Mouse (Mus musculus) spleen, adult 2 months (tissue): ENCODE data around the gene Adam1b.

ENCODE experiments used
- CTCF ChIP-seq: fragments of 200-500 bp; IDR thresholded peaks from 2 replicates; pipeline ENCODE4 v1.5.1; 2011; ENCODE audit warnings: mild to moderate bottlenecking, inconsistent platforms; ENCODE audit not compliant: insufficient read depth, insufficient read length, insufficient replicate concordance; ENCODE audit errors: extremely low read depth
- POLR2A ChIP-seq: fragments of 200-500 bp; IDR thresholded peaks from 2 replicates; pipeline ENCODE4 v1.6.1; 2011; ENCODE audit warnings: low read depth, low read length, inconsistent platforms

- TF ChIP-seq POLR2A, result no peak
- no peak for TF ChIP-seq CTCF
These were observed 49.3 kb downstream of the Adam1b start for GRCm38 (mm10) chr5:121453743-121454502.
